Mouse (Mus musculus) monocyte, adult 2 months (primary cell): ENCODE results near the gene Glis1.

Source experiments
- DNase-seq, 2 experiments: peaks; one replicate each; pipeline ENCODE4 v3.0.0; 2022; ENCODE audit warnings: low spot score in 2 of 2, low read depth in 1 of 2

The Glis1 gene

DNA sequence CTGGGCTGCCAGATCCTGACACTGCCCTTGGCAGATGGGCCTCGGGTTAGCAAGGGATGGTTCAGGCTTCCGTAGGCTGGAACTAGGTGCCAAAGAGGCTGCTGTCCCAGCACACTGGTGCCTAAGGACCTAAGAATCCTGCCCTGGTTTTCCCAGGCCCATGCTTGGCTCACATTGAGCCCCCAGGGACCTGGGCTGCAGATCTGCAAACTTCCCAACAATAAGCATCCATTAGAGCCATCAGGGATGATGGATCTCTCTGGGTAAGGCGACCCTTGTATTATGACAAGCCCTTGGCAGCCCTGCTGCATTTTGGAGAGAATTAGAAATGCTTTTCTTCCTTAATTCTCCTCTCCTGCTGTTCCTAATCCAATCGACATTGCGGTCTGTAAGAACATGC lies 187.0 kb downstream of the Glis1 start:
- DNase-seq: no peak

- no peak for DNase-seq
These were observed 187.9 kb downstream of the Glis1 start for GRCm38 (mm10) chr4:107622296-107622695.

- no peak for DNase-seq
These were observed 189.5 kb downstream of the Glis1 start for GRCm38 (mm10) chr4:107623916-107624315.

GRCm38 (mm10) chr4:107624951-107625350 lies 190.6 kb downstream of the Glis1 start:
- no peak for DNase-seq

DNA sequence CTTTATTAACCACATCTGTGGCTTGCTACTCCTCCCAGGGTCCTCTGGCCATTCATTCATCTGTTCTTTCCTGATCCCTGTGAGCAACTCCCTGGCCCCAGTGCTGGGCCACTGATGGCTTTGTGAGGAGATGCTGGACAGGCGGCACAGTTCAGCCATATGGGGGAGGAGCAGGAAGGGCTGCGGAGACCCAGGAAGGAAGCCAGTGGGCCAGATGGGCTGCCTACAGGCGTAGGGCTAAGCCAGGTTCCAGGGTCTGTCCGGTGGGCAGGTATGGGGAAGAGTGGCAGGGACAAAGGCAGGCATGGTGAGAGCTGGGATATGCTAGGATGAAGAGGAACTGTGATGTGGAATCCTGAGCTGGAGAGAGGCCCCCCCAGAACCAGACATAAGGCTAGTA lies 193.8 kb downstream of the Glis1 start:
- no peak for DNase-seq

- no peak for DNase-seq
These were observed 194.6 kb downstream of the Glis1 start for GRCm38 (mm10) chr4:107628921-107629411.

DNA sequence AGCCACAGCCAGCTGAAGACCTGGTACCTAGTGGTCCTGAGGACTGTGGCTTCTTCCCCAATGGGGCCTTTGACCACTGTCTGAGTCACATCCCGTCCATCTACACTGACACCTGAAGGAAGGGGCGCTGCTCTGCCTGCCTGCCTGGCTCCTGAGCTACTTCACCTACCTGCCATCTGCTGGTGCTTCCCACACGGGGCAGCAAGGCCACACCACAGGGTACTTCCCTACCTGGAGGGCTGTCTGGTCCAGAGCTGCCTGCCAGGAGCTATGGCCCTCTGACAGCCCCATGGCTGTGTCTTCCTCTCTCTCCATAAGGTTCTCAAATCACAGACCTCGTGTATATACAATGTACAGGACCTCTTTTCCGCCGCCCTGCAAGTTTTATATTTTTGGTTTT lies 200.2 kb downstream of the Glis1 start:
- DNase-seq: no peak

- peak; percentile 21 to 30 for DNase-seq
These were observed 201.7 kb downstream of the Glis1 start for GRCm38 (mm10) chr4:107636099-107636498.

DNA sequence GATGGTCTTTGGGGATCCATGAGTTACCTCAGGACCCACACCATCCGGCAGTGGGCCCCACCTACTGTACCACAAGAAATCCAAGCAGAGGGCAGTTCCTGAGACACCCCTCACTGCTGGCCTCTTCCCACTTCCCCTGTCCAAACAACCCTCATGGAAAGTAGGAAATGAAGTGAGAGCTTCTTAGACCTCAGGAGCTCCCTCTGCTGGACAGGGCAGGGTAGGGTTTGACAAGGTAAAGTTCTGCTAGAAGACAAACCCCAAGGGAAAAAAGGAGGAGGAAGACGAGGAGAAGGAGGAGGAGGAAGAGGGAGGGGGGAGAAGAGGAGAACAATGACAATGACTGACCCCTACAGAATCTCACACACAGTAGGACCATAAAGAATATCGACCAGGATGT lies 203.3 kb downstream of the Glis1 start:
- DNase-seq: peak; percentile 17 to 18

GRCm38 (mm10) chr4:107638303-107638702 lies 203.9 kb downstream of the Glis1 start:
- DNase-seq: no peak

DNA sequence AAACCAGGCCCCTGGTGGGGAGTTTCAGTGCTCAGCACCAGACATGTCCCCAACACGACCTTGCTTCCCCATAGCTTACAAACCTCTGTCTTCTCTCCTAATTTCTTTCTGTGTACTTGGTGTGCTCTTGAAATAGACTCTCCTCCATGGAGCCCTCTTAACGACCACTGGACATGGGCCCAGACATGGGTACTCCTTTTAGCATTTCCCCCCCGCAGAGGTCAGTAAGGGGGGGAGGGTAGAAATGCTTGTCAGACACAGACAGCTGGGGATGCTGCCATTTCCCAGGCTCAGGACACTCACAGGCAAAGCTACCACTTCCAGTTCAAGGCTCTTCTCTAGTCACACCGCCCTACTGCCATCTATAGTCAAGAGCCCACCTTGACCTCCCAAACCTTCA lies 207.2 kb downstream of the Glis1 start:
- DNase-seq: no peak

GRCm38 (mm10) chr4:107648959-107649485 lies 214.6 kb downstream of the Glis1 start:
- DNase-seq: no peak

DNA sequence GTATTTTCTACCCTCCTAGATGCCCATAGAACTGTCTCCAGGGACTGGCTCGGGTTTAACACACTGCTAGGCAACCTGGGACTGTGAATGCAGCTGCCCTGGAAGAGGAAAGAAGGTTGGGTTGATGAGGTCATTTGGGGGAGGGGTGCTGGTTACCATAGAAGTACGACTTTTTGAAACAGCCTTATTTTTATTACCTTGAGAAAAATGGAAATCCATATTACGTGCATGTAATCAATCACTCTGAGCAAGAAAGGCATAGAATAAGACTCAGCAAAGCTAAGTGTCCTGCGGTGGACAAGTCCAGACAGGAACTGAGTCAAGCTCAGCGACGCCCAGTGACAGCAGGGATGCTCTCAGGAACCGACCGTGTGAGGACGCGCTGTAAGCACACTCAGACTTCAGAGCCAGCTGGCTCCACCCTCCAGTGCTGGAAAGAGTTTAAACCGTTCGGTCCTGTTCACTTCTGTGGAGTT lies 216.7 kb downstream of the Glis1 start:
- no peak for DNase-seq

GRCm38 (mm10) chr4:107652598-107653279 lies 218.3 kb downstream of the Glis1 start:
- no peak for DNase-seq

GRCm38 (mm10) chr4:107653280-107653643 lies 218.9 kb downstream of the Glis1 start:
- no peak for DNase-seq

DNA sequence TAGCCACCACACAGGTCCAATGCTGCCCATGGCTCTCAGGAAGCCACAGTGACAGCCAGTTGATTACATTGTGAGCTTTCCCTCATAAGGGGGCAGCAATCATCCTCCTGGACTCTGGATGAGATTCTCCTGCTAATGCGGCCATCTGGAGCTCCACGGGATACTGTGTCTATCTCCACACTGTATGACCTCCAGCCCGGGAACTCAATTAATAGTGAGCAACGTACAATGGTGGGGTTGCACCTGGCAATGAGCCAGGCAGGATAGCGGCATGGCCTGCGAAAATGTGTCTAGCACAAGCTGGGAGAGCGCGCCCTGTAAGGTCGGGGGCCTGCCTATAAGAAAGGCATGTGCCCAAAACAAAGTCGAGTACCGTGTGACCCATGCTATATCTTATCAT lies 226.3 kb downstream of the Glis1 start:
- no peak for DNase-seq

DNA sequence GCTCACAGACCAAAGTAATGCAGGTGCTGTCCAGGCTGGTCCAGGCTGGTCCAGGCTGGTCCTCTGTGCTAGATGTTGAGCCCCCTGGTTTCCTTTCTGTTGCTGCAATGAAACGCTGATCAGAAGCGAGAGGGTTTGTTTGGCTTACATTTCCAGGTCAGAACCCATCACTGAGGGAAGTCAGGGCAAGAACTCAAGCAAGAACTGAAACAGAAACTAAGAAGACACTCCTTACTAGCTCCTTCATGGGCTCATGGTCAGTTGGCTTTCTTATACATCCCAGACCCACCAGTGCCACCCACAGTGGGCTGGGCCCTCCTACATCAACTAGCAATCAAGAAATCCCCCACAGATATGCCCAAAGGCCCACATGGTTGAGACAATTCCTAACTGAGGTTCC lies 234.1 kb downstream of the Glis1 start:
- DNase-seq: no peak

DNA sequence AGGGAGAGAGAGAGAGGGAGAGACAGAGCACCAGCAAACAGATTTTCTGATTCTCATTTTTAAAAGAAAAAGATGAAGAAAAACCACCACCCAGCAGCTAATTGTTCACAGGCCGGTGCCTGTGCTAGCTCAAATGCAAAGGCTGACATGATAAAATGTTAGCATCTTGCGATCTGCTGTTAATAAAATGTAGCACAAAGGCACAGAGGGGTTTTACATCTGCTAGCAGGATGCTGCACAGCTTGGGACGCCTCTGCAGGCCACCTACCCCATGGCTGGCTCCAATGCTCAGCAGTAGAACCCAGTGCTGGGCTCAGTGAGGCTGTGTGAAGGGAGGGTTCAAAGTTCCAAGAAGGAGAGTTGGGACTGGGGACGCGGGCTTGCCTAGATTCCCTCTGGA lies 236.3 kb downstream of the Glis1 start:
- no peak for DNase-seq

- peak; percentile 45 to 71 for DNase-seq
These were observed 239.4 kb downstream of the Glis1 start for GRCm38 (mm10) chr4:107673638-107674321.

GRCm38 (mm10) chr4:107674322-107674644 lies 239.9 kb downstream of the Glis1 start:
- no peak for DNase-seq

DNA sequence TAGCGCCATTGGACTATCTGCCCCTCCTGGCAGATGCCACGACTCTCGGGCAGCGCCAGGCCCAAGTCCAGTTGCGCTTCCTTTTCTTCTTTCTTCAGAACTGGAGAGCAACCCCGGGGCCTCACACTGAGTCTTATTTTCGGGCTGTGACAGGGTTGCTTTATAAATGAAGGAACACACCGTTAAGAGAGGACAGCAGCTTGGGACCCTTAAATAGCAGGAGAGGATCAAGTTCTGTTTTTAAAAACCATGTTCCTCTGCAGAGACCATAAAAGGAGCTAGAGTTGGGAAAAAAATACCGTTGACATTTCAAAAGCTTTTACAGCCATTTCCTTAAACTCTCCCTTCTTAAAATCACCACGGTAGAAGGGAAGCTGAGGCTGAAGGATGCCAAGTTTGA lies 241.3 kb downstream of the Glis1 start:
- DNase-seq: no peak

- DNase-seq: no peak
These were observed 246.1 kb downstream of the Glis1 start for GRCm38 (mm10) chr4:107680311-107681098.
